Mouse (Mus musculus) CH12.LX (cell line): ENCODE results near the gene Fgfr2. TPM values are rescaled to one million over a fixed set of nuclear protein-coding genes. Genes with fewer than 3 reads are reported as not detected.

Experiments used
- DNase-seq: peaks from one replicate; pipeline ENCODE4 v3.0.0-alpha.2; 2013; ENCODE audit errors: extremely low read depth
- H3K27ac ChIP-seq: 2 replicates; pipeline ENCODE4 v1.5.1; 2012; ENCODE audit warnings: low read depth, mild to moderate bottlenecking, control low read depth, moderate library complexity; ENCODE audit not compliant: insufficient read depth
- H3K27me3 ChIP-seq: replicated peaks from 2 replicates; pipeline ENCODE3; 2012; ENCODE audit warnings: inconsistent platforms
- H3K36me3 ChIP-seq, 2 experiments: replicated peaks in 1 of 2; 2 replicates each; pipeline versions ENCODE3 to v1.6.1; 2012; ENCODE audit warnings: inconsistent platforms in 1 of 2, low read length in 1 of 2, mild to moderate bottlenecking in 1 of 2, mixed read lengths in 1 of 2, moderate library complexity in 1 of 2; ENCODE audit not compliant: control insufficient read depth in 1 of 2, insufficient read depth in 1 of 2
- H3K4me1 ChIP-seq, 2 experiments: 2 replicates each; pipeline ENCODE4 v1.6.1; 2012; ENCODE audit warnings: inconsistent platforms in 1 of 2, moderate library complexity in 1 of 2; ENCODE audit not compliant: insufficient read depth in 2 of 2, control insufficient read depth in 1 of 2
- H3K4me2 ChIP-seq: 2 replicates; pipeline ENCODE4 v1.6.1; 2012; ENCODE audit warnings: low read depth, mild to moderate bottlenecking, control low read depth; ENCODE audit not compliant: poor library complexity, insufficient read depth, severe bottlenecking
- H3K4me3 ChIP-seq, 3 experiments: fragments of 150-350 bp in 1 of 3; sonication (generic) in 1 of 3; replicated peaks in 1 of 3; 2 replicates each; pipeline versions ENCODE3 to v1.5.1; 2011 to 2012; ENCODE audit warnings: low read depth in 2 of 3, low read length in 2 of 3, mild to moderate bottlenecking in 2 of 3, moderate library complexity in 2 of 3, control low read depth in 1 of 3, improper control_type of control experiment in 1 of 3, inconsistent platforms in 1 of 3, mixed read lengths in 1 of 3; ENCODE audit not compliant: poor library complexity in 1 of 3
- H3K79me2 ChIP-seq: replicated peaks from 2 replicates; pipeline ENCODE4 v1.6.1; 2012; ENCODE audit warnings: mild to moderate bottlenecking, moderate library complexity; ENCODE audit not compliant: control insufficient read depth, poor library complexity, insufficient read depth, severe bottlenecking; ENCODE audit errors: extremely low read depth
- H3K9ac ChIP-seq: 2 replicates; pipeline ENCODE4 v1.6.1; 2012; ENCODE audit warnings: low read depth, mild to moderate bottlenecking, control low read depth, moderate library complexity; ENCODE audit not compliant: insufficient read depth
- H3K9me3 ChIP-seq: replicated peaks from 2 replicates; pipeline ENCODE3; 2012; ENCODE audit warnings: low read length, inconsistent platforms, mixed read lengths
- CHD1 ChIP-seq: IDR thresholded peaks from 2 replicates; pipeline ENCODE4 v1.6.1; 2012; ENCODE audit warnings: low read depth, low read length, improper control_type of control experiment, inconsistent platforms
- CHD2 ChIP-seq: IDR thresholded peaks from 2 replicates; pipeline ENCODE4 v1.6.1; 2011; ENCODE audit warnings: low read length, improper control_type of control experiment
- CTCF ChIP-seq, 2 experiments: IDR thresholded peaks in 1 of 2; conservative IDR thresholded peaks in 1 of 2; 2 replicates each; pipeline ENCODE4 v1.5.1; 2011 to 2012; ENCODE audit warnings: low read depth in 2 of 2, low read length in 2 of 2, improper control_type of control experiment in 1 of 2, inconsistent platforms in 1 of 2, mild to moderate bottlenecking in 1 of 2, moderate library complexity in 1 of 2
- ELF1 ChIP-seq: IDR thresholded peaks from 2 replicates; pipeline ENCODE4 v1.6.1; 2014; ENCODE audit warnings: low read depth, mild to moderate bottlenecking, inconsistent platforms, low read length, improper control_type of control experiment
- ETS1 ChIP-seq: conservative IDR thresholded peaks from 2 replicates; pipeline ENCODE4 v1.6.1; 2012; ENCODE audit warnings: low read depth, mild to moderate bottlenecking, inconsistent platforms, low read length, improper control_type of control experiment, moderate library complexity
- GABPA ChIP-seq: IDR thresholded peaks from 2 replicates; pipeline ENCODE4 v1.6.1; 2012; ENCODE audit warnings: low read depth, low read length, improper control_type of control experiment, inconsistent platforms; ENCODE audit not compliant: insufficient replicate concordance
- HCFC1 ChIP-seq: IDR thresholded peaks from 2 replicates; pipeline ENCODE4 v1.6.1; 2012; ENCODE audit warnings: low read depth, mild to moderate bottlenecking, inconsistent platforms, low read length, improper control_type of control experiment
- IRF4 ChIP-seq: IDR thresholded peaks from 2 replicates; pipeline ENCODE4 v1.6.1; 2014; ENCODE audit warnings: low read depth, mild to moderate bottlenecking, inconsistent platforms, low read length, improper control_type of control experiment
- JUN ChIP-seq: IDR thresholded peaks from 2 replicates; pipeline ENCODE4 v1.6.1; 2011; ENCODE audit warnings: low read depth, mild to moderate bottlenecking, low read length, improper control_type of control experiment, moderate library complexity; ENCODE audit not compliant: insufficient read depth
- MAFK ChIP-seq: IDR thresholded peaks from 2 replicates; pipeline ENCODE4 v1.6.1; 2011; ENCODE audit warnings: low read length, improper control_type of control experiment; ENCODE audit not compliant: insufficient replicate concordance
- MAX ChIP-seq: IDR thresholded peaks from 2 replicates; pipeline ENCODE4 v1.6.1; 2011; ENCODE audit warnings: low read length, improper control_type of control experiment
- MAZ ChIP-seq: IDR thresholded peaks from 2 replicates; pipeline ENCODE4 v1.6.1; 2012; ENCODE audit warnings: low read depth, mild to moderate bottlenecking, inconsistent platforms, low read length, improper control_type of control experiment, moderate library complexity
- MEF2A ChIP-seq: IDR thresholded peaks from 2 replicates; pipeline ENCODE4 v1.6.1; 2014; ENCODE audit warnings: low read depth, mild to moderate bottlenecking, inconsistent platforms, low read length, improper control_type of control experiment, borderline replicate concordance
- NELFE ChIP-seq: IDR thresholded peaks from 2 replicates; pipeline ENCODE4 v1.6.1; 2011; ENCODE audit warnings: low read depth, low read length, improper control_type of control experiment
- PAX5 ChIP-seq: IDR thresholded peaks from 2 replicates; pipeline ENCODE4 v1.6.1; 2012; ENCODE audit warnings: low read length, inconsistent platforms, mixed read lengths
- POLR2AphosphoS2 ChIP-seq: IDR thresholded peaks from 2 replicates; pipeline ENCODE4 v1.6.1; 2011; ENCODE audit warnings: low read depth, low read length, improper control_type of control experiment
- RAD21 ChIP-seq: IDR thresholded peaks from 2 replicates; pipeline ENCODE4 v1.6.1; 2011; ENCODE audit warnings: low read depth, mild to moderate bottlenecking, low read length, improper control_type of control experiment, moderate library complexity
- SMC3 ChIP-seq: IDR thresholded peaks from 2 replicates; pipeline ENCODE4 v1.6.1; 2011; ENCODE audit warnings: low read depth, low read length, improper control_type of control experiment
- TBP ChIP-seq: conservative IDR thresholded peaks from 2 replicates; pipeline ENCODE4 v1.6.1; 2011; ENCODE audit warnings: low read depth, low read length, improper control_type of control experiment
- TCF12 ChIP-seq: IDR thresholded peaks from 2 replicates; pipeline ENCODE4 v1.6.1; 2014; ENCODE audit warnings: low read depth, mild to moderate bottlenecking, inconsistent platforms, low read length, improper control_type of control experiment
- USF1 ChIP-seq: IDR thresholded peaks from 2 replicates; pipeline ENCODE4 v1.6.1; 2014; ENCODE audit warnings: low read depth, mild to moderate bottlenecking, inconsistent platforms, low read length, improper control_type of control experiment
- ZKSCAN1 ChIP-seq: IDR thresholded peaks from 2 replicates; pipeline ENCODE4 v1.6.1; 2012; ENCODE audit warnings: low read depth, inconsistent platforms, low read length, improper control_type of control experiment, borderline replicate concordance
- ZNF384 ChIP-seq: IDR thresholded peaks from 2 replicates; pipeline ENCODE4 v1.6.1; 2012; ENCODE audit warnings: low read depth, low read length, improper control_type of control experiment, inconsistent platforms
- dilution Hi-C: fragments of 300-500 bp; cut with MboI; formaldehyde crosslinking; loops from 2 replicates; pipeline ENCODE4 v1.14.3; 2020; ENCODE audit warnings: low sequenced_read_pairs; ENCODE audit not compliant: extremely low pct_unique_long_range_greater_than_20kb, extremely low pct_ligation_motif_present
- in situ Hi-C: fragments of 300-500 bp; cut with MboI; formaldehyde crosslinking; loops from 3 replicates; pipeline ENCODE4 v1.14.3; 2019; ENCODE audit warnings: low sequenced_read_pairs, low pct_ligation_motif_present, low pct_unique_long_range_greater_than_20kb, mixed read lengths
- polyA plus RNA-seq: library from polyadenylated mRNA; unstranded; fragments of >175 nt; gene quantifications from 2 replicates; pipeline ENCODE4 v1.2.1, GENCODE M21; 2012; ENCODE audit warnings: low read depth; ENCODE audit not compliant: insufficient read length
- total RNA-seq, 2 experiments: library from RNA; depleted of rRNA; stranded (reverse); fragments of 300-350 nt in 1 of 2; fragments of >200 nt in 1 of 2; gene quantifications; 2 replicates each; pipeline ENCODE4 v1.2.3; 2012 to 2014

Gene Fgfr2
- total and polyA plus RNA-seq, 3 experiments = not detected

- H3K4me1 ChIP-seq = peaks cover 0 to 2% of the 10 kb centered on the region in 2 experiments; a peak in 3 of 4 replicates
- H3K4me3 ChIP-seq = no peak overlapping the region
- no peaks in the 10 kb centered on the region for H3K9me3 ChIP-seq
- TF ChIP-seq JUN (no peak), TCF12 (no peak), PAX5 (no peak), CTCF (conservative IDR thresholded peaks at IDR 0.05 in 1 of 2, IDR thresholded peaks at IDR 0.05 in 1 of 2; ENCODE audit: low read depth in 2 of 2, low read length in 2 of 2) (no peak), ELF1 (no peak), GABPA (no peak), MAZ (no peak), ETS1 (no peak), ZNF384 (no peak)
- no peak overlapping the region for H3K9ac ChIP-seq
- no peaks in the 10 kb centered on the region for H3K79me2 ChIP-seq
- H3K36me3 ChIP-seq = peaks cover 0 to 23% of the 10 kb centered on the region in 2 experiments
- dilution Hi-C loops (no loop called here), in situ Hi-C loops (no loop called here)
- H3K27ac ChIP-seq = no peak overlapping the region
- no peak for DNase-seq
- H3K4me2 ChIP-seq = no peak overlapping the region
- H3K27me3 ChIP-seq = no peaks in the 10 kb centered on the region
These were observed 2652.1 kb downstream of the Fgfr2 start for GRCm38 (mm10) chr7:130471045-130471444.

DNA sequence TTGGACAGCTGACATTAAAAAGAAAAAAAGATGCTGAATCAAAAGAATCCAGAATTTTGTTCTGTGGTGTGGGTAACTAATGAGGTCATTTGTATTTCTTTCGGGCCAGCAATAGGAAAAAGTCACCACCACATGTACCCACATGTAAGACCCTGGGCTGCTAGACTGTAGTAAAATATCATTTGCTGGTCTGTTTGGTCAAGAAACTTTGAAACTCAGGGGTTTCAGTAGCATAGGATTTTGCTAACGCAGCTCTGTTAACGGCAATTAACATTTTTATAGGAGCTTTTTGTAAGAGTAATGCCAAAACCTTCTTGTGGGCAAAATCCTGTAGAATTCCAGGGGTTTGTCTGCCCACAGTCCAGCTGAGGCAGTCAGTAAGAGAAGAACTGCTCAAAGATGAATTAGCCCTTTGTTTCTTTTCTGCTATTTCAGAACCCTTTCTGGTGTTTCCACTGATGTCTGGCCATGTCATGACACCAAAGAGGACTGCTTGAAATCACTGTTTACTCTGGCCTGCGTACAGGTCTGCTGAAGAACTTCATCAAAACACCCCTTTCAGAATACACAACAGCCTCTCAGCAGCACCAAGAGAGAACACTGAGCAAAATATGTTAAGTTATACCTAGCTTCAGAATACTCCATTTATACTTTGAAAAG, 2667.4 kb downstream of the Fgfr2 start:
- Histone ChIP-seq H3K4me3 (no peak overlapping the region), H3K9me3 (no peaks in the 10 kb centered on the region), H3K4me1 (no peaks in the 10 kb centered on the region), H3K9ac (no peak overlapping the region), H3K79me2 (no peaks in the 10 kb centered on the region), H3K36me3 (peaks cover 17 to 44% of the 10 kb centered on the region in 2 experiments), H3K27me3 (no peaks in the 10 kb centered on the region), H3K27ac (no peak overlapping the region), H3K4me2 (no peak overlapping the region)
- dilution Hi-C loops = no loop called here
- in situ Hi-C loops = no loop called here
- DNase-seq = no peak
- TF ChIP-seq CHD1 (no peak), IRF4 (no peak)
- TF ChIP-seq, all 38 proteins: peak for 0

- no peak overlapping the region for H3K27ac ChIP-seq
- H3K27me3 ChIP-seq = no peaks in the 10 kb centered on the region
- dilution Hi-C loops (no loop called here), in situ Hi-C loops (no loop called here)
- H3K4me2 ChIP-seq = no peak overlapping the region
- TF ChIP-seq RAD21 = no peak
- TF ChIP-seq TBP = no peak
- no peak for TF ChIP-seq IRF4
- no peak for TF ChIP-seq USF1
- no peak for TF ChIP-seq MAX
- TF ChIP-seq POLR2AphosphoS2 = no peak
- TF ChIP-seq MAFK = no peak
- no peak for TF ChIP-seq SMC3
- no peak for TF ChIP-seq HCFC1
- TF ChIP-seq ZNF384 = no peak
- TF ChIP-seq NELFE = no peak
- no peak for TF ChIP-seq CHD2
- no peak for TF ChIP-seq ZKSCAN1
- no peak for TF ChIP-seq MEF2A
- no peaks in the 10 kb centered on the region for H3K9me3 ChIP-seq
- H3K4me1 ChIP-seq = no peaks in the 10 kb centered on the region
- H3K36me3 ChIP-seq = peaks cover 17 to 49% of the 10 kb centered on the region in 2 experiments
- H3K9ac ChIP-seq = no peak overlapping the region
- no peak for DNase-seq
- no peak overlapping the region for H3K4me3 ChIP-seq
- no peaks in the 10 kb centered on the region for H3K79me2 ChIP-seq
These were observed 2668.9 kb downstream of the Fgfr2 start for GRCm38 (mm10) chr7:130454226-130454625.
